Mouse (Mus musculus) intestine, embryonic 16.5 days (tissue): ENCODE measurements around the gene Eif4g3. TPM values are rescaled to one million over a fixed set of nuclear protein-coding genes. Genes with fewer than 3 reads are reported as not detected.
"Not testable (repeated sequence)": the region's sequence is repeated elsewhere in the genome, so short reads cannot be mapped to it uniquely, and the experiment has no call there.

ENCODE experiments used
- ATAC-seq: fragments of 200-750 bp; cut with Nextera tagmentation; 2 replicates; pipeline ENCODE4 v1.8.0; 2017; ENCODE audit warnings: moderate TSS enrichment, moderate library complexity
- H3K27ac ChIP-seq: fragments of 300-500 bp; sonication (generic); 2 replicates; pipeline ENCODE4 v1.5.1; 2014; ENCODE audit warnings: mild to moderate bottlenecking, low read length
- H3K27me3 ChIP-seq: fragments of 300-500 bp; sonication (generic); replicated peaks from 2 replicates; pipeline ENCODE4 v1.6.1; 2014; ENCODE audit warnings: low read length, control low read depth, mixed read lengths; ENCODE audit not compliant: control insufficient read depth, insufficient read depth
- H3K36me3 ChIP-seq: fragments of 300-500 bp; sonication (generic); 2 replicates; pipeline ENCODE4 v1.6.1; 2014; ENCODE audit warnings: low read length, control low read depth; ENCODE audit not compliant: control insufficient read depth, insufficient read depth
- H3K4me1 ChIP-seq: fragments of 300-500 bp; sonication (generic); 2 replicates; pipeline ENCODE4 v1.6.1; 2014; ENCODE audit warnings: low read length, control low read depth, mixed read lengths; ENCODE audit not compliant: control insufficient read depth, insufficient read depth
- H3K4me2 ChIP-seq: fragments of 300-500 bp; sonication (generic); 2 replicates; pipeline ENCODE4 v1.6.1; 2014; ENCODE audit warnings: low read depth, low read length, control low read depth
- H3K4me3 ChIP-seq: fragments of 300-500 bp; sonication (generic); 2 replicates; pipeline ENCODE4 v1.5.1; 2014; ENCODE audit warnings: mild to moderate bottlenecking, low read length
- H3K9ac ChIP-seq: fragments of 300-500 bp; sonication (generic); 2 replicates; pipeline ENCODE4 v1.6.1; 2014; ENCODE audit warnings: low read depth, low read length
- H3K9me3 ChIP-seq: fragments of 300-500 bp; sonication (generic); 2 replicates; pipeline ENCODE4 v1.6.1; 2016; ENCODE audit warnings: low read length, control low read depth; ENCODE audit not compliant: control insufficient read depth
- WGBS: fragments of 180-500 bp; shearing (Covaris S2); extraction: QIAGEN DNeasy Blood & Tissue Kit; methylation state at CpG from one replicate; pipeline ENCODE4 v1.1.7; 2014; 5-methylcytosine and 5-hydroxymethylcytosine counted together
- polyA plus RNA-seq: library from polyadenylated mRNA; unstranded; fragments of >200 nt; fragmentation: Nextera tagmentation; extraction: Ambion mirVana; gene quantifications from 2 replicates; pipeline ENCODE4 v1.2.1, GENCODE M21; 2015

The Eif4g3 gene
- polyA plus RNA-seq, 1 experiment from 2014 or later: 16.4 TPM

- no peak for ATAC-seq
- H3K27me3 ChIP-seq: no peaks in the 10 kb centered on the region
- H3K27ac ChIP-seq: no peak overlapping the region
- no peak overlapping the region for H3K9ac ChIP-seq
- no peak overlapping the region for H3K4me3 ChIP-seq
- 48% methylated on average over 2 of the region's 2 CpGs for WGBS
- no peak overlapping the region for H3K4me2 ChIP-seq
- H3K4me1 ChIP-seq: no peaks in the 10 kb centered on the region
- peaks cover 9% of the 10 kb centered on the region; the same call in 1 of the 2 replicates for H3K36me3 ChIP-seq
- no peaks in the 10 kb centered on the region for H3K9me3 ChIP-seq
These were observed 49.4 kb downstream of the Eif4g3 start for GRCm38 (mm10) chr4:138042257-138042589.

GRCm38 (mm10) chr4:138042625-138043024 is 49.8 kb downstream of the Eif4g3 start:
- H3K4me3 ChIP-seq: no peak overlapping the region
- H3K4me1 ChIP-seq: no peaks in the 10 kb centered on the region
- no peaks in the 10 kb centered on the region for H3K27me3 ChIP-seq
- WGBS: 89% methylated on average over 5 of the region's 5 CpGs
- H3K9ac ChIP-seq: no peak overlapping the region
- H3K4me2 ChIP-seq: no peak overlapping the region
- H3K36me3 ChIP-seq: peaks cover 9% of the 10 kb centered on the region; the same call in 1 of the 2 replicates
- no peaks in the 10 kb centered on the region for H3K9me3 ChIP-seq
- H3K27ac ChIP-seq: no peak overlapping the region
- no peak for ATAC-seq

GRCm38 (mm10) chr4:138044841-138045500 is 52.1 kb downstream of the Eif4g3 start:
- Histone ChIP-seq H3K27ac (no peak overlapping the region), H3K4me2 (no peak overlapping the region), H3K9me3 (no peaks in the 10 kb centered on the region), H3K4me1 (no peaks in the 10 kb centered on the region), H3K27me3 (no peaks in the 10 kb centered on the region), H3K36me3 (peaks cover 9% of the 10 kb centered on the region; the same call in 1 of the 2 replicates), H3K9ac (no peak overlapping the region), H3K4me3 (no peak overlapping the region)
- ATAC-seq: no peak
- 97% methylated on average over 16 of the region's 16 CpGs for WGBS

- Histone ChIP-seq H3K4me1 (no peaks in the 10 kb centered on the region), H3K9ac (no peak overlapping the region), H3K4me3 (no peak overlapping the region), H3K27me3 (no peaks in the 10 kb centered on the region), H3K9me3 (no peaks in the 10 kb centered on the region), H3K4me2 (no peak overlapping the region), H3K36me3 (peaks cover 9% of the 10 kb centered on the region; the same call in 1 of the 2 replicates), H3K27ac (no peak overlapping the region)
- no peak for ATAC-seq
- 100% methylated on average over 1 of the region's 1 CpGs for WGBS
These were observed 53.0 kb downstream of the Eif4g3 start for GRCm38 (mm10) chr4:138045809-138046208.

GRCm38 (mm10) chr4:138046371-138046770 is 53.5 kb downstream of the Eif4g3 start:
- Histone ChIP-seq H3K9ac (no peak overlapping the region), H3K27ac (no peak overlapping the region), H3K9me3 (no peaks in the 10 kb centered on the region), H3K4me3 (no peak overlapping the region), H3K4me2 (no peak overlapping the region), H3K27me3 (no peaks in the 10 kb centered on the region), H3K36me3 (peaks cover 9% of the 10 kb centered on the region), H3K4me1 (no peaks in the 10 kb centered on the region)
- ATAC-seq: no peak
- 96% methylated on average over 8 of the region's 8 CpGs for WGBS

- no peak overlapping the region for H3K27ac ChIP-seq
- peaks cover 9% of the 10 kb centered on the region for H3K36me3 ChIP-seq
These were observed 56.7 kb downstream of the Eif4g3 start for GRCm38 (mm10) chr4:138049547-138049946.

GRCm38 (mm10) chr4:138051488-138051887 is 58.7 kb downstream of the Eif4g3 start:
- WGBS: 97% methylated on average over 9 of the region's 9 CpGs

More at GRCm38 (mm10) chr4:138049547-138049946, 56.7 kb downstream of the Eif4g3 start:
- no peak for ATAC-seq
- no peaks in the 10 kb centered on the region for H3K9me3 ChIP-seq
- no peak overlapping the region for H3K4me2 ChIP-seq
- WGBS: 66% methylated on average over 6 of the region's 6 CpGs
- H3K4me1 ChIP-seq: no peaks in the 10 kb centered on the region
- no peaks in the 10 kb centered on the region for H3K27me3 ChIP-seq
- H3K9ac ChIP-seq: no peak overlapping the region
- H3K4me3 ChIP-seq: no peak overlapping the region

GRCm38 (mm10) chr4:138056658-138057057 is 63.8 kb downstream of the Eif4g3 start:
- 69% methylated on average over 5 of the region's 5 CpGs for WGBS
- Histone ChIP-seq H3K9me3 (no peaks in the 10 kb centered on the region), H3K36me3 (no peaks in the 10 kb centered on the region), H3K9ac (no peak overlapping the region), H3K27me3 (no peaks in the 10 kb centered on the region), H3K4me2 (no peak overlapping the region), H3K27ac (no peak overlapping the region), H3K4me3 (no peak overlapping the region), H3K4me1 (no peaks in the 10 kb centered on the region)
- no peak for ATAC-seq

More at GRCm38 (mm10) chr4:138051488-138051887, 58.7 kb downstream of the Eif4g3 start:
- H3K36me3 ChIP-seq: no peaks in the 10 kb centered on the region; the same call in 1 of the 2 replicates
- ATAC-seq: no peak
- H3K4me3 ChIP-seq: no peak overlapping the region
- no peaks in the 10 kb centered on the region for H3K27me3 ChIP-seq
- H3K9ac ChIP-seq: no peak overlapping the region
- no peaks in the 10 kb centered on the region for H3K9me3 ChIP-seq
- no peak overlapping the region for H3K4me2 ChIP-seq
- H3K4me1 ChIP-seq: no peaks in the 10 kb centered on the region
- no peak overlapping the region for H3K27ac ChIP-seq

GRCm38 (mm10) chr4:138057196-138057754 is 64.5 kb downstream of the Eif4g3 start:
- not testable (repeated sequence) for H3K4me3 ChIP-seq, H3K27me3 ChIP-seq, H3K9ac ChIP-seq, ATAC-seq, H3K27ac ChIP-seq, H3K9me3 ChIP-seq, H3K36me3 ChIP-seq, H3K4me2 ChIP-seq, H3K4me1 ChIP-seq
- WGBS: 98% methylated on average over 22 of the region's 22 CpGs
